Mouse (Mus musculus): ENCODE results near the gene Zfp507. TPM values are rescaled to one million over a fixed set of nuclear protein-coding genes. Genes with fewer than 3 reads are reported as not detected.

The Zfp507 gene
- polyA plus RNA-seq, 1 experiment from 2014 or later, result 12.2 TPM

DNA sequence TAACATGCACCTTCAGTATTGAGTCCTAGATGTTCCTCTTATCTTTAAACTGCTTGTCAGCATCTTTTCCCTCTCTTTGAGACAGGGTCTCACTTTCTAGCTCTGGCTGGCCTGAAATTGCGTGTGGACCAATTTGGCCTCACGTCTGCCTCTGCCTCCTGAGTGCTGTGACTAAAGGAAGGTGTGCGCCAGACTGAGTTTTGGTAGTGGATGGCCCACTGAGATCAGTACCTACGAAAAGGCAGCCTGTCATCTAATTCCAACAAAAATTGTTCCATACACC lies 48.0 kb downstream of the Zfp507 start:
- H3K4me2 ChIP-seq (ENCODE audit: low read length), result peak overlapping the region; percentile 100
- TF ChIP-seq CTCF (IDR thresholded peaks at IDR 0.05; ENCODE audit: low read depth), result no peak
- no peaks in the 10 kb centered on the region; the same call in 1 of the 2 replicates for H3K9me3 ChIP-seq (replicated peaks; ENCODE audit: low read length)
- H3K9ac ChIP-seq (ENCODE audit: low read depth, low read length), result peak overlapping the region; percentile 47; the same call in 1 of the 2 replicates
- no peak for DNase-seq (ENCODE audit: low spot score)
- H3K4me3 ChIP-seq (replicated peaks; ENCODE audit: low read depth, low read length), result peak overlapping the region; percentile 83
- WGBS, result 69% methylated on average over 4 of the region's 4 CpGs
- no peaks in the 10 kb centered on the region for H3K27me3 ChIP-seq (ENCODE audit: insufficient read depth, low read length)
- no peaks in the 10 kb centered on the region for H3K4me1 ChIP-seq (replicated peaks; ENCODE audit: insufficient read depth, low read length)
- no peak for ATAC-seq (replicated peaks; ENCODE audit: low FRiP score, low read depth)
- H3K27ac ChIP-seq, result peak overlapping the region; percentile 70
- H3K36me3 ChIP-seq (ENCODE audit: insufficient read depth, low read length), result 0 out of 2 replicates have a peak, but pooled peaks cover 5% of the 10 kb centered on the region

- peak; percentile 93 for ATAC-seq (replicated peaks; ENCODE audit: low FRiP score, low read depth)
- peak; percentile 87 for DNase-seq (ENCODE audit: low spot score)
- peak within 1 kb of the TSS; percentile 83 for H3K4me3 ChIP-seq (replicated peaks; ENCODE audit: low read depth, low read length)
- peak within 1 kb of the TSS; percentile 79 for H3K9ac ChIP-seq (ENCODE audit: low read depth, low read length)
- H3K27ac ChIP-seq, result peak within 1 kb of the TSS; percentile 70
- no peak for TF ChIP-seq CTCF (IDR thresholded peaks at IDR 0.05; ENCODE audit: low read depth)
- under 1% methylated on average over 66 of the region's 70 CpGs for WGBS
- peaks cover 8% of the 10 kb centered on the region; the same call in 1 of the 2 replicates for H3K36me3 ChIP-seq (ENCODE audit: insufficient read depth, low read length)
- H3K9me3 ChIP-seq (replicated peaks; ENCODE audit: low read length), result no peaks in the 10 kb centered on the region; the same call in 1 of the 2 replicates
- H3K27me3 ChIP-seq (ENCODE audit: insufficient read depth, low read length), result no peaks in the 10 kb centered on the region
- peak within 1 kb of the TSS; percentile 100 for H3K4me2 ChIP-seq (ENCODE audit: low read length)
- H3K4me1 ChIP-seq (replicated peaks; ENCODE audit: insufficient read depth, low read length), result no peaks in the 10 kb centered on the region
Measured at GRCm38 (mm10) chr7:35754033-35754885, 48.5 kb downstream of the Zfp507 start, which contains the start of gene Dpy19l3. Dpy19l3 (minus strand) TSS chr7:35754454.

DNA sequence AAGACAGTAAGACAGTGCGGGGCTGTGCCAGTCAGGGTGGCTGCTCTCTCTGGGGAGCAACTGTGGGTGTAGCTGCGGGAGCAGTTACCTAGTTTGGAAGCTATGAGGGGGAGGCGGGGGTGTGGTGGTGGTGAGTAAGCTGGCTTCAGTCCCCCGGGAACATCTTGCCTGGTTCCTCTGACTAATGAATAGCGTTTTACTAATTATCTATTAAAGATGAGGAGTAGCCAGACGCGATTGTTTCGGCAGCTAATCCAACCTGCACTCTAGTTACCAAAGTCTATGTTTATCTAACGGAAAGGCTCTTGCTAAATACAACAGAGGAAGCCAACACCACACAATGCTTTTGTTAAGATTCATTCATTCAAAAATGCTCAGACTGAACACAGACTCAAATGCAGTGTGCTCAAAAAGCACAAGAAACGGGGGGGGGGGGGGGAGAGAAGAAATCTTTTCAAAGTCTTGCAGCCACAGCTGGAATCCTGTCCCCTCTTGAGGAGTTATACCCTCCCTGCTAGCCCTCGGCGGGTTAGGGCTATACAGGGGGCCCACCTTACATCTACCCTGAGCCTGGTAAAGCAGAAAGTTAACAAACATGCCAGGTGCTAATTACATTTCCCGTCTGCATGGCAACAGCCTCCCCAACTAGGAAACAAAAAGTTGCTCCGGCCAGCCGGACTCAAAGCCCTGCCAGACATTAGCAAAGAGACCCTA lies 49.3 kb downstream of the Zfp507 start:
- no peaks in the 10 kb centered on the region for H3K27me3 ChIP-seq (ENCODE audit: insufficient read depth, low read length)
- no peaks in the 10 kb centered on the region; the same call in 1 of the 2 replicates for H3K9me3 ChIP-seq (replicated peaks; ENCODE audit: low read length)
- H3K27ac ChIP-seq, result no peak overlapping the region
- H3K4me2 ChIP-seq (ENCODE audit: low read length), result peak overlapping the region; percentile 100
- peak overlapping the region; percentile 79 for H3K9ac ChIP-seq (ENCODE audit: low read depth, low read length)
- peak overlapping the region; percentile 83 for H3K4me3 ChIP-seq (replicated peaks; ENCODE audit: low read depth, low read length)
- 2% methylated on average over 15 of the region's 15 CpGs for WGBS
- no peaks in the 10 kb centered on the region for H3K4me1 ChIP-seq (replicated peaks; ENCODE audit: insufficient read depth, low read length)
- H3K36me3 ChIP-seq (ENCODE audit: insufficient read depth, low read length), result peaks cover 8% of the 10 kb centered on the region; the same call in 1 of the 2 replicates
- TF ChIP-seq CTCF (IDR thresholded peaks at IDR 0.05; ENCODE audit: low read depth), result no peak
- DNase-seq (ENCODE audit: low spot score) (no peak), ATAC-seq (replicated peaks; ENCODE audit: low FRiP score, low read depth) (no peak; the same call in 1 of the 2 replicates)

- no peaks in the 10 kb centered on the region for H3K27me3 ChIP-seq (ENCODE audit: insufficient read depth, low read length)
- 93% methylated on average over 9 of the region's 9 CpGs for WGBS
- DNase-seq (ENCODE audit: low spot score), result no peak
Measured at GRCm38 (mm10) chr7:35750873-35751272, 51.9 kb downstream of the Zfp507 start.

DNA sequence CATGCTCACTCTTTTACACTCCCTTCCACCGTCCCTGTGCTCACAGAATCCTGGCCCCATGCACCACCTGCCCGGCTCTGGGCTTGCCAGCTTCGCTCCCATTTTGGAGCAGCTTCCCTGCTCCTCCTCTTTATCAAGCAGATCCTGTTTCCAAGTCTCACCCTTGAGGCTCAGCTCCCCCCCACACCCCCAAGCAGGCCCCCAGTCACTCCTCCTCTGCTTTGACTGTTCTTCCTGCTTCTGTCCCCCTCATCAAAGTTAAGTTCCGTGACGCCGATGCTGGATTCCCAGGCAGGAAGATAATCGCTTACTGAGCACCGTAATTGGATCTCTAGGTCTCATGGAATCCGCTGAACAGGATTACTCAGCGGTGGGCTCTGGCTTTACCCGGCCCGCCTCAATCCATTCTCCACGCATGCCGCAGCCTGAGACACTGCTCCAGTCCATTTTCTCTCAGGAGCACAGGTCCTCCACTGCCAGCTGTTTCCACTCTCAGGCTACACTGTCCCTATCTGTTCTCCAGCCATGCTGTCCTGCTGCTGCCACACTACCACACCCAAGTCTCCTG lies 55.3 kb downstream of the Zfp507 start:
- TF ChIP-seq CTCF (IDR thresholded peaks at IDR 0.05; ENCODE audit: low read depth), result no peak
- WGBS, result 53% methylated on average over 14 of the region's 14 CpGs
- Histone ChIP-seq H3K9me3 (replicated peaks; ENCODE audit: low read length) (no peaks in the 10 kb centered on the region), H3K4me3 (replicated peaks; ENCODE audit: low read depth, low read length) (no peak overlapping the region), H3K36me3 (ENCODE audit: insufficient read depth, low read length) (peaks cover 12% of the 10 kb centered on the region; the same call in 1 of the 2 replicates), H3K4me2 (ENCODE audit: low read length) (no peak overlapping the region), H3K4me1 (replicated peaks; ENCODE audit: insufficient read depth, low read length) (no peaks in the 10 kb centered on the region), H3K27ac (no peak overlapping the region), H3K27me3 (ENCODE audit: insufficient read depth, low read length) (no peaks in the 10 kb centered on the region), H3K9ac (ENCODE audit: low read depth, low read length) (no peak overlapping the region)
- peak; percentile 55 for ATAC-seq (replicated peaks; ENCODE audit: low FRiP score, low read depth)
- DNase-seq (ENCODE audit: low spot score), result peak; percentile 57

More at GRCm38 (mm10) chr7:35750873-35751272, 51.9 kb downstream of the Zfp507 start:
- Histone ChIP-seq H3K27ac (no peak overlapping the region), H3K4me2 (ENCODE audit: low read length) (no peak overlapping the region), H3K36me3 (ENCODE audit: insufficient read depth, low read length) (peaks cover 8% of the 10 kb centered on the region; the same call in 1 of the 2 replicates), H3K9me3 (replicated peaks; ENCODE audit: low read length) (no peaks in the 10 kb centered on the region), H3K9ac (ENCODE audit: low read depth, low read length) (no peak overlapping the region), H3K4me3 (replicated peaks; ENCODE audit: low read depth, low read length) (no peak overlapping the region), H3K4me1 (replicated peaks; ENCODE audit: insufficient read depth, low read length) (no peaks in the 10 kb centered on the region)
- no peak for ATAC-seq (replicated peaks; ENCODE audit: low FRiP score, low read depth)
- no peak for TF ChIP-seq CTCF (IDR thresholded peaks at IDR 0.05; ENCODE audit: low read depth)
